ENCODE assay signal across 8 mouse cellular contexts in genomic region chr12:85032710-85033109, GRCm38 (mm10). TPM values are rescaled to one million over a fixed set of nuclear protein-coding genes. Genes with fewer than 3 reads are reported as not detected.
A peak's percentile ranks its signal among the peaks of the same experiment; 100 is the strongest.
DNase-seq lines count a peak whose midpoint lies in the region; ATAC-seq and TF ChIP-seq lines count a peak whose summit lies in the region.

No protein-coding gene starts in this region.

- H3K4me2 ChIP-seq in intestine, embryonic 14.5 days (ENCODE audit: low read length) = no peak overlapping the region
- H3K4me2 ChIP-seq in intestine, embryonic 15.5 days (replicated peaks) = no peak overlapping the region
- H3K4me2 ChIP-seq in midbrain, embryonic 13.5 days (replicated peaks) = no peak overlapping the region

- 0 out of 2 replicates have a peak, but pooled peaks cover 2% of the 10 kb centered on the region for H3K9me3 ChIP-seq in intestine, embryonic 14.5 days (ENCODE audit: control insufficient read depth, low read length)
- no peaks in the 10 kb centered on the region for H3K9me3 ChIP-seq in intestine, embryonic 15.5 days
- H3K9me3 ChIP-seq in midbrain, embryonic 13.5 days = 0 out of 2 replicates have a peak, but pooled peaks cover 3% of the 10 kb centered on the region

- TF ChIP-seq CTCF in Patski (IDR thresholded peaks at IDR 0.05) = peak; percentile 77

- peak; percentile 64 for DNase-seq in intestine, embryonic 14.5 days (ENCODE audit: low spot score)
- peak; percentile 40 for DNase-seq in CD4-positive helper T cell, adult 2 months (ENCODE audit: low read depth, low spot score)
- DNase-seq in Patski (ENCODE audit: low read depth, low spot score) = no peak
- DNase-seq in kidney, postnatal 36 days = peak; percentile 13 to 57
- DNase-seq in thymus, postnatal 10 days (ENCODE audit: low spot score in 2 of 2) = peak; percentile 22 to 37
- DNase-seq in layer of hippocampus, adult 9-10 months (ENCODE audit: low spot score) = no peak

- ATAC-seq in intestine, embryonic 14.5 days (replicated peaks; ENCODE audit: low FRiP score, low TSS enrichment, low read depth) = no peak
- no peak for ATAC-seq in intestine, embryonic 15.5 days
- ATAC-seq in Patski = no peak
- no peak for ATAC-seq in midbrain, embryonic 13.5 days

- H3K27me3 ChIP-seq in intestine, embryonic 14.5 days (replicated peaks; ENCODE audit: control insufficient read depth, insufficient read depth, low read length) = no peaks in the 10 kb centered on the region
- H3K27me3 ChIP-seq in intestine, embryonic 15.5 days (replicated peaks) = no peaks in the 10 kb centered on the region
- no peaks in the 10 kb centered on the region for H3K27me3 ChIP-seq in Patski
- no peaks in the 10 kb centered on the region for H3K27me3 ChIP-seq in midbrain, embryonic 13.5 days

- no peaks in the 10 kb centered on the region for H3K4me1 ChIP-seq in intestine, embryonic 14.5 days (replicated peaks; ENCODE audit: control insufficient read depth, insufficient read depth, low read length)
- no peaks in the 10 kb centered on the region for H3K4me1 ChIP-seq in intestine, embryonic 15.5 days (replicated peaks)
- H3K4me1 ChIP-seq in midbrain, embryonic 13.5 days (replicated peaks) = no peaks in the 10 kb centered on the region

- in situ Hi-C loops in Patski (cut with MboI; ENCODE audit: low pct_unique_long_range_greater_than_20kb) = no loop called here

- H3K27ac ChIP-seq in intestine, embryonic 14.5 days (ENCODE audit: low read depth) = no peak overlapping the region
- H3K27ac ChIP-seq in intestine, embryonic 15.5 days = no peak overlapping the region
- no peak overlapping the region for H3K27ac ChIP-seq in midbrain, embryonic 13.5 days

- peaks cover 62% of the 10 kb centered on the region for H3K36me3 ChIP-seq in intestine, embryonic 14.5 days (ENCODE audit: control insufficient read depth, insufficient read depth, low read length)
- peaks cover 20% of the 10 kb centered on the region for H3K36me3 ChIP-seq in intestine, embryonic 15.5 days
- peaks cover 46% of the 10 kb centered on the region for H3K36me3 ChIP-seq in midbrain, embryonic 13.5 days

- CTCF ChIA-PET in Patski (lab: Charles Lee) = interaction anchor here (1.2 to 1.9 kb wide), 2 partner anchors 48 to 158 kb away, joined by 4 to 9 read pairs; no protein-coding TSS in a partner anchor

- 98% methylated on average over 2 of the region's 2 CpGs for WGBS in intestine, embryonic 14.5 days
- 100% methylated on average over 2 of the region's 2 CpGs for WGBS in intestine, embryonic 15.5 days
- WGBS in midbrain, embryonic 13.5 days = 98% methylated on average over 2 of the region's 2 CpGs

- POLR2A ChIA-PET in Patski (lab: Charles Lee) = no interaction called here

- no peak overlapping the region for H3K9ac ChIP-seq in intestine, embryonic 14.5 days (ENCODE audit: low read length)
- H3K9ac ChIP-seq in intestine, embryonic 15.5 days = no peak overlapping the region
- H3K9ac ChIP-seq in midbrain, embryonic 13.5 days (replicated peaks) = no peak overlapping the region

- no peak overlapping the region for H3K4me3 ChIP-seq in intestine, embryonic 14.5 days (ENCODE audit: low read depth, low read length)
- H3K4me3 ChIP-seq in intestine, embryonic 15.5 days (replicated peaks) = no peak overlapping the region
- H3K4me3 ChIP-seq in midbrain, embryonic 13.5 days (replicated peaks) = no peak overlapping the region

RNA-seq across cellular contexts. Expression of gene Ylpm1, which starts 36.6 kb away (rescaled TPM):
- 40.0 and 40.8 TPM in 2 replicates for polyA plus RNA-seq in intestine, embryonic 14.5 days (2014; fragmentation: Nextera tagmentation; extraction: Ambion mirVana)
- polyA plus RNA-seq in intestine, embryonic 15.5 days (2015; fragmentation: Nextera tagmentation; extraction: Ambion mirVana) = 22.1 and 22.6 TPM in 2 replicates
- 41.0 TPM for polyA plus RNA-seq in Patski (2021)
- polyA plus RNA-seq in midbrain, embryonic 13.5 days (2015; fragmentation: Nextera tagmentation; extraction: Ambion mirVana) = 40.2 and 41.7 TPM in 2 replicates

Comparison
In these comparisons a context has a peak if more than half of its experiments do, and no peak if none do; other contexts are left out.
1. DNase-seq: peak in intestine, embryonic 14.5 days (single experiment), CD4-positive helper T cell, adult 2 months (single experiment), kidney, postnatal 36 days (2 of 2) and thymus, postnatal 10 days (2 of 2); none in Patski (single experiment) and layer of hippocampus, adult 9-10 months (single experiment).